Mouse (Mus musculus): ENCODE measurements around the gene Gm20479. TPM values are rescaled to one million over a fixed set of nuclear protein-coding genes. Genes with fewer than 3 reads are reported as not detected.

The Gm20479 gene
- polyA plus RNA-seq, 1 experiment: 0.11 TPM

DNA sequence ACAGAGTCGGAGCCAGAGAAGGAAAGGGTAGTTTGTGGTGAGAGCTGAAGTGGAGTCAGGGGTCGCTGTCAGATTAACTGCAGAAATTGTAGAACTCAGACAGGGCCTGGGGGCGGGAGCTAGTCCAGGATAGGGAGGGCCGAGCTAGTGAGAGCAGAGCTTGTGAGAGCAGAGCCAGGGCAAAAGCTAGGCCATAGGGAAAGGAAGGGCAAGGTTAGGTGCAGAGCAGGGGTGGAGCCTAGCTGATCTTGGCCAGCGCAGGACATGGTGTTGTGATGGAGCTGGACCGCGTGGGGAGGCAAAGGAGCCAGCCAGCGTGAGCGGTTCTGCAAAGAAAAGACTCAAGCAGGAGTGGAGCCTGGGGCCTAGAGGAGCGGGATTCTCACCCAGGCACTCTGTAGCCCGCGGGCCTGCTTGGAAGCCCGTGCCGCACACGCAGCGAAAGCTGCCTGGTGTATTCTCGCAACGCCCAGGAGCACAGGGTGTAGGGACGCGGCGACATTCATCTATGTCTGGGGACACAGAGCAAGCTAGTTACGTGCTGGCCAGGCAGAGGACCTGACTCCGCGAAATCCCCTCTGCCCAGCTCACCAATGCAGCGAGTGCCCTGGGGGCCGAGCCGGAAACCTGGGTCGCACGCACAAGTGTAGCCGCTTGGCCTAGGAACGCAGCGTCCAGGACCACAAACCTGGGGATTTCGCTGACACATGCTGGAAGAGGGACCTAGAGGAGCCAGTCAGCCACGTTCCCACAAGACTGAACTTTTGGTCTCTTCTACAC lies 30.9 kb downstream of the Gm20479 start:
- Histone ChIP-seq H3K4me2 (ENCODE audit: low read depth) (peak overlapping the region; percentile 74), H3K79me2 (ENCODE audit: control insufficient read depth, insufficient read depth) (no peaks in the 10 kb centered on the region), H3ac (ENCODE audit: control insufficient read depth, insufficient read length) (no peak overlapping the region), H3K36me3 (ENCODE audit: control insufficient read depth, insufficient read depth) (no peaks in the 10 kb centered on the region), H3K4me3 (no peak overlapping the region), H3K27me3 (ENCODE audit: control insufficient read depth, insufficient read depth, insufficient read length) (no peaks in the 10 kb centered on the region)
- TF ChIP-seq MAX (IDR thresholded peaks at IDR 0.05; ENCODE audit: low read depth): no peak
- no peak for TF ChIP-seq TCF12 (IDR thresholded peaks at IDR 0.05; ENCODE audit: insufficient read depth, poor library complexity, severe bottlenecking)
- no peak for TF ChIP-seq SRF (IDR thresholded peaks at IDR 0.05; ENCODE audit: control insufficient read depth, insufficient read length, low read depth)
- TF ChIP-seq MYOG (IDR thresholded peaks at IDR 0.05; ENCODE audit: control insufficient read depth in 1 of 3, insufficient read depth in 1 of 3, insufficient read length in 2 of 3, low read depth in 2 of 3): no peak
- TF ChIP-seq TCF3 (IDR thresholded peaks at IDR 0.05; ENCODE audit: insufficient read length, low read depth): no peak
- no peak for TF ChIP-seq MYOD1 (IDR thresholded peaks at IDR 0.05; ENCODE audit: control insufficient read depth in 1 of 3, insufficient read length in 2 of 3, low read depth in 2 of 3)
- no peak for TF ChIP-seq POLR2AphosphoS2 (IDR thresholded peaks at IDR 0.05; ENCODE audit: insufficient read length, low read depth)
- TF ChIP-seq CEBPB (IDR thresholded peaks at IDR 0.05; ENCODE audit: insufficient read depth, poor library complexity, severe bottlenecking): no peak
- TF ChIP-seq POLR2A (IDR thresholded peaks at IDR 0.05; ENCODE audit: insufficient read length, low read depth): no peak
- no peak for TF ChIP-seq E2F4 (IDR thresholded peaks at IDR 0.05; ENCODE audit: insufficient read depth)
- TF ChIP-seq USF1 (IDR thresholded peaks at IDR 0.05; ENCODE audit: low read depth): no peak
- TF ChIP-seq REST (IDR thresholded peaks at IDR 0.05; ENCODE audit: insufficient read depth, insufficient read length): no peak

- Histone ChIP-seq H3K27me3 (ENCODE audit: control insufficient read depth, insufficient read depth, insufficient read length) (no peaks in the 10 kb centered on the region), H3ac (ENCODE audit: control insufficient read depth, insufficient read length) (no peak overlapping the region), H3K4me2 (ENCODE audit: low read depth) (peak overlapping the region; percentile 74), H3K36me3 (ENCODE audit: control insufficient read depth, insufficient read depth) (no peaks in the 10 kb centered on the region), H3K79me2 (ENCODE audit: control insufficient read depth, insufficient read depth) (no peaks in the 10 kb centered on the region), H3K4me3 (no peak overlapping the region)
- TF ChIP-seq E2F4 (IDR thresholded peaks at IDR 0.05; ENCODE audit: insufficient read depth) (no peak), POLR2A (IDR thresholded peaks at IDR 0.05; ENCODE audit: insufficient read length, low read depth) (no peak), MYOD1 (IDR thresholded peaks at IDR 0.05; ENCODE audit: control insufficient read depth in 1 of 3, insufficient read length in 2 of 3, low read depth in 2 of 3) (no peak), CEBPB (IDR thresholded peaks at IDR 0.05; ENCODE audit: insufficient read depth, poor library complexity, severe bottlenecking) (no peak), TCF12 (IDR thresholded peaks at IDR 0.05; ENCODE audit: insufficient read depth, poor library complexity, severe bottlenecking) (no peak), USF1 (IDR thresholded peaks at IDR 0.05; ENCODE audit: low read depth) (no peak), SRF (IDR thresholded peaks at IDR 0.05; ENCODE audit: control insufficient read depth, insufficient read length, low read depth) (no peak), POLR2AphosphoS2 (IDR thresholded peaks at IDR 0.05; ENCODE audit: insufficient read length, low read depth) (no peak), MYOG (IDR thresholded peaks at IDR 0.05; ENCODE audit: control insufficient read depth in 1 of 3, insufficient read depth in 1 of 3, insufficient read length in 2 of 3, low read depth in 2 of 3) (no peak), TCF3 (IDR thresholded peaks at IDR 0.05; ENCODE audit: insufficient read length, low read depth) (no peak), MAX (IDR thresholded peaks at IDR 0.05; ENCODE audit: low read depth) (no peak), REST (IDR thresholded peaks at IDR 0.05; ENCODE audit: insufficient read depth, insufficient read length) (no peak)
Observed at GRCm38 (mm10) chr7:27325697-27326096, 31.5 kb downstream of the Gm20479 start.

DNA sequence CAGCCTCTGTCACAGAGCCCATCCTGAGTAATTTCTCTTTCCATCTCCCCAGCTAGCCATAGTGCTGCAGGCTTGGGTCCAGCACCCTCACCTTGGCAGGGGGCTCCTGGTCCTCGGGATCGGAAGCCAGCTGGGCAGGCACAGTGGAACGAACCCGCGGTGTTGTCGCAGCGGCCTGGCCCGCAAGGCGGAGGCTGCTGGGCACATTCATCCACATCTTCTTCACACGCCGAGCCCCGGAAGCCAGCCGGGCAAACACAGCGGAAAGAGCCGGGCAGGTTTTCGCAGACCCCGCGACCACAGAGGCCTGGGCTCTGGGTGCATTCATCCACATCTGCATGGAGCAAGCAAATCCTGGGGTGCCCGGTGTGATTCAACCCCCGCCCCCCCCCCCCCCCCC lies 32.3 kb downstream of the Gm20479 start:
- no peak overlapping the region for H3K4me2 ChIP-seq (ENCODE audit: low read depth)
- no peaks in the 10 kb centered on the region for H3K36me3 ChIP-seq (ENCODE audit: control insufficient read depth, insufficient read depth)
- no peaks in the 10 kb centered on the region for H3K27me3 ChIP-seq (ENCODE audit: control insufficient read depth, insufficient read depth, insufficient read length)
- no peak overlapping the region for H3ac ChIP-seq (ENCODE audit: control insufficient read depth, insufficient read length)
- no peak overlapping the region for H3K4me3 ChIP-seq
- no peaks in the 10 kb centered on the region for H3K79me2 ChIP-seq (ENCODE audit: control insufficient read depth, insufficient read depth)
- TF ChIP-seq POLR2AphosphoS2 (IDR thresholded peaks at IDR 0.05; ENCODE audit: insufficient read length, low read depth) (no peak), MAX (IDR thresholded peaks at IDR 0.05; ENCODE audit: low read depth) (no peak), USF1 (IDR thresholded peaks at IDR 0.05; ENCODE audit: low read depth) (no peak), POLR2A (IDR thresholded peaks at IDR 0.05; ENCODE audit: insufficient read length, low read depth) (no peak), TCF3 (IDR thresholded peaks at IDR 0.05; ENCODE audit: insufficient read length, low read depth) (no peak), REST (IDR thresholded peaks at IDR 0.05; ENCODE audit: insufficient read depth, insufficient read length) (no peak), TCF12 (IDR thresholded peaks at IDR 0.05; ENCODE audit: insufficient read depth, poor library complexity, severe bottlenecking) (no peak), MYOD1 (IDR thresholded peaks at IDR 0.05; ENCODE audit: control insufficient read depth in 1 of 3, insufficient read length in 2 of 3, low read depth in 2 of 3) (no peak), CEBPB (IDR thresholded peaks at IDR 0.05; ENCODE audit: insufficient read depth, poor library complexity, severe bottlenecking) (no peak), SRF (IDR thresholded peaks at IDR 0.05; ENCODE audit: control insufficient read depth, insufficient read length, low read depth) (no peak), MYOG (IDR thresholded peaks at IDR 0.05; ENCODE audit: control insufficient read depth in 1 of 3, insufficient read depth in 1 of 3, insufficient read length in 2 of 3, low read depth in 2 of 3) (no peak), E2F4 (IDR thresholded peaks at IDR 0.05; ENCODE audit: insufficient read depth) (no peak)

- no peak overlapping the region for H3K4me2 ChIP-seq (ENCODE audit: low read depth)
- TF ChIP-seq MAX (IDR thresholded peaks at IDR 0.05; ENCODE audit: low read depth) (no peak), MYOG (IDR thresholded peaks at IDR 0.05; ENCODE audit: control insufficient read depth in 1 of 3, insufficient read depth in 1 of 3, insufficient read length in 2 of 3, low read depth in 2 of 3) (no peak), POLR2A (IDR thresholded peaks at IDR 0.05; ENCODE audit: insufficient read length, low read depth) (no peak), MYOD1 (IDR thresholded peaks at IDR 0.05; ENCODE audit: control insufficient read depth in 1 of 3, insufficient read length in 2 of 3, low read depth in 2 of 3) (no peak), SRF (IDR thresholded peaks at IDR 0.05; ENCODE audit: control insufficient read depth, insufficient read length, low read depth) (no peak), USF1 (IDR thresholded peaks at IDR 0.05; ENCODE audit: low read depth) (no peak), TCF3 (IDR thresholded peaks at IDR 0.05; ENCODE audit: insufficient read length, low read depth) (no peak), CEBPB (IDR thresholded peaks at IDR 0.05; ENCODE audit: insufficient read depth, poor library complexity, severe bottlenecking) (no peak), E2F4 (IDR thresholded peaks at IDR 0.05; ENCODE audit: insufficient read depth) (no peak), TCF12 (IDR thresholded peaks at IDR 0.05; ENCODE audit: insufficient read depth, poor library complexity, severe bottlenecking) (no peak), REST (IDR thresholded peaks at IDR 0.05; ENCODE audit: insufficient read depth, insufficient read length) (no peak), POLR2AphosphoS2 (IDR thresholded peaks at IDR 0.05; ENCODE audit: insufficient read length, low read depth) (no peak)
- H3K27me3 ChIP-seq (ENCODE audit: control insufficient read depth, insufficient read depth, insufficient read length): no peaks in the 10 kb centered on the region
- no peak overlapping the region for H3ac ChIP-seq (ENCODE audit: control insufficient read depth, insufficient read length)
- H3K79me2 ChIP-seq (ENCODE audit: control insufficient read depth, insufficient read depth): no peaks in the 10 kb centered on the region
- H3K36me3 ChIP-seq (ENCODE audit: control insufficient read depth, insufficient read depth): no peaks in the 10 kb centered on the region
- no peak overlapping the region for H3K4me3 ChIP-seq
Observed at GRCm38 (mm10) chr7:27324161-27324560, 33.1 kb downstream of the Gm20479 start.

Measured in myocyte (in vitro differentiated cells).